Mouse (Mus musculus): ENCODE measurements around the gene Tnr.

The Tnr gene

GRCm38 (mm10) chr1:159717016-159717415 lies 193.4 kb downstream of the Tnr start:
- DNase-seq (ENCODE audit: low read depth), result peak; percentile 68

- DNase-seq (ENCODE audit: low read depth), result no peak
Observed at GRCm38 (mm10) chr1:159723733-159724132, 200.2 kb downstream of the Tnr start.

- DNase-seq (ENCODE audit: low read depth), result no peak
Observed at GRCm38 (mm10) chr1:159729270-159729669, 205.7 kb downstream of the Tnr start.

GRCm38 (mm10) chr1:159730826-159731225 lies 207.3 kb downstream of the Tnr start:
- DNase-seq (ENCODE audit: low read depth), result no peak

GRCm38 (mm10) chr1:159735099-159735498 lies 211.5 kb downstream of the Tnr start:
- no peak for DNase-seq (ENCODE audit: low read depth)

GRCm38 (mm10) chr1:159739478-159739877 lies 215.9 kb downstream of the Tnr start:
- DNase-seq (ENCODE audit: low read depth), result no peak

- no peak for DNase-seq (ENCODE audit: low read depth)
Observed at GRCm38 (mm10) chr1:159741237-159742002, 217.9 kb downstream of the Tnr start.

GRCm38 (mm10) chr1:159742003-159742274 lies 218.4 kb downstream of the Tnr start:
- DNase-seq (ENCODE audit: low read depth), result no peak

- no peak for DNase-seq (ENCODE audit: low read depth)
Observed at GRCm38 (mm10) chr1:159743744-159744253, 220.2 kb downstream of the Tnr start.

GRCm38 (mm10) chr1:159745311-159745710 lies 221.7 kb downstream of the Tnr start:
- DNase-seq (ENCODE audit: low read depth), result peak; percentile 68

- no peak for DNase-seq (ENCODE audit: low read depth)
Observed at GRCm38 (mm10) chr1:159747969-159748368, 224.4 kb downstream of the Tnr start.

GRCm38 (mm10) chr1:159750411-159750810 lies 226.8 kb downstream of the Tnr start:
- no peak for DNase-seq (ENCODE audit: low read depth)

GRCm38 (mm10) chr1:159750876-159751275 lies 227.3 kb downstream of the Tnr start:
- DNase-seq (ENCODE audit: low read depth), result no peak

GRCm38 (mm10) chr1:159760970-159761369 lies 237.4 kb downstream of the Tnr start:
- DNase-seq (ENCODE audit: low read depth), result peak; percentile 65

- DNase-seq (ENCODE audit: low read depth), result no peak
Observed at GRCm38 (mm10) chr1:159763901-159764300, 240.3 kb downstream of the Tnr start.

GRCm38 (mm10) chr1:159764897-159765296 lies 241.3 kb downstream of the Tnr start:
- peak; percentile 56 for DNase-seq (ENCODE audit: low read depth)

GRCm38 (mm10) chr1:159769948-159770347 lies 246.4 kb downstream of the Tnr start:
- no peak for DNase-seq (ENCODE audit: low read depth)

- DNase-seq (ENCODE audit: low read depth), result no peak
Observed at GRCm38 (mm10) chr1:159773671-159774070, 250.1 kb downstream of the Tnr start.

GRCm38 (mm10) chr1:159775168-159775567 lies 251.6 kb downstream of the Tnr start:
- DNase-seq (ENCODE audit: low read depth), result peak; percentile 56

- no peak for DNase-seq (ENCODE audit: low read depth)
Observed at GRCm38 (mm10) chr1:159777107-159777506, 253.5 kb downstream of the Tnr start.

GRCm38 (mm10) chr1:159779424-159779823 lies 255.9 kb downstream of the Tnr start:
- peak; percentile 48 for DNase-seq (ENCODE audit: low read depth)

GRCm38 (mm10) chr1:159783842-159784241 lies 260.3 kb downstream of the Tnr start:
- DNase-seq (ENCODE audit: low read depth), result peak; percentile 71

- no peak for DNase-seq (ENCODE audit: low read depth)
Observed at GRCm38 (mm10) chr1:159788312-159788711, 264.7 kb downstream of the Tnr start.

- DNase-seq (ENCODE audit: low read depth), result no peak
Observed at GRCm38 (mm10) chr1:159792546-159792945, 269.0 kb downstream of the Tnr start.
